Mouse (Mus musculus): ENCODE data around the gene Serpina9. TPM values are rescaled to one million over a fixed set of nuclear protein-coding genes. Genes with fewer than 3 reads are reported as not detected.

Gene Serpina9
- total RNA-seq, 1 experiment: 0.18 TPM

DNA sequence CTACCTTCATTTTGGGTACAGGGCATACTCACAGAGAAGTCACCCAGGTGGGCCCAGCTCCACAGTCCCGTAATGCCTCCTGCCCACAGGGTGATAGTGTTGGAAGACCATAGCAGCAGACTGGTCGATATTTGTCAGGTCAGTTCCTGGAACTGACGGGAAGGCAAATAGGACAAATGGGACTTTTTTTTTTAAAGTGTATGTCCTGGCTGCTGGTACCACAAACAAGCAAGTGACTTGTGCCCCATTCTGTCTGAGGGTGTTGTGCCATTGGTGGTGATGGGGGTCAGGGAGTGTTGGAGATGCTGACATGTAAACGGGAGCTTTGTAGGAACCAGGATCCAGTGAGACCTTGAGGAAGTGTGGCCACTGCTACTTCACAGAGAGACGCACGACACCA is 23.7 kb downstream of the Serpina9 start, which contains the start of gene Serpina11:
Serpina11 (minus strand) TSS at position 101 of the 400 bp plus-strand sequence.
- no peaks in the 10 kb centered on the region for H3K9me3 ChIP-seq (ENCODE audit: control insufficient read depth, insufficient read depth, low read depth, low read length)
- no peak within 1 kb of the TSS for H3K27ac ChIP-seq (ENCODE audit: insufficient read depth, low read depth, low read length, poor library complexity, severe bottlenecking)
- in situ Hi-C loops (cut with MboI; ENCODE audit: low sequenced_read_pairs in 2 of 2, unreplicated experiment in 2 of 2): loop anchor here in 1 of 2 experiments (10.0 kb wide), 1 partner anchor 425 kb away; no protein-coding TSS in a partner anchor
- H3K4me3 ChIP-seq (ENCODE audit: insufficient read depth in 1 of 2, low read depth in 1 of 2, low read length in 2 of 2, poor library complexity in 1 of 2, severe bottlenecking in 1 of 2): no peak within 1 kb of the TSS
- H3K36me3 ChIP-seq (ENCODE audit: control insufficient read depth, insufficient read depth, low read length, poor library complexity, severe bottlenecking): no peaks in the 10 kb centered on the region
- no peaks in the 10 kb centered on the region for H3K4me1 ChIP-seq (ENCODE audit: control insufficient read depth in 2 of 2, insufficient read depth in 2 of 2, low read length in 2 of 2, poor library complexity in 1 of 2)
- no peak within 1 kb of the TSS for H3K9ac ChIP-seq (ENCODE audit: insufficient read depth, low read depth, low read length, poor library complexity, severe bottlenecking)
- no peak for TF ChIP-seq CHD2 (IDR thresholded peaks at IDR 0.05; ENCODE audit: low read depth, low read length)
- no peak for TF ChIP-seq HCFC1 (IDR thresholded peaks at IDR 0.05; ENCODE audit: borderline replicate concordance, insufficient read depth, low read length)
- no peak for TF ChIP-seq ZC3H11A (IDR thresholded peaks at IDR 0.05; ENCODE audit: borderline replicate concordance, low read depth, low read length)
- no peak for TF ChIP-seq ZNF384 (IDR thresholded peaks at IDR 0.05; ENCODE audit: low read depth, low read length)
- TF ChIP-seq MAFK (IDR thresholded peaks at IDR 0.05; ENCODE audit: insufficient read depth, low read depth, low read length): no peak
- DNase-seq (ENCODE audit: low read depth, low spot score): no peak

DNA sequence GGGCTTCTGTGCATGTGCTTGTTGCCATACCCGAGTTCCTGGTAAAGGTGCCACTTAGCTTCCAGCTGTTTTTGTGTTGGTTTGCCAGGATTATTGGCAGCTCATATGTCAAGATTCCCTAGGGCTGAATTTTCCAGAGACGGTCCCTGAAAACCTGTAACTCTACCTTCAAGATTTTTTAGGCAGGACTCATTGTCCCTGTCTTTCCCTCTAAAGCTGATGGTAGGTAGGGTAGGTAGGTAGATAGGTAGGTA is 24.1 kb downstream of the Serpina9 start:
- Histone ChIP-seq H3K4me1 (ENCODE audit: control insufficient read depth in 2 of 2, insufficient read depth in 2 of 2, low read length in 2 of 2, poor library complexity in 1 of 2) (no peaks in the 10 kb centered on the region), H3K36me3 (ENCODE audit: control insufficient read depth, insufficient read depth, low read length, poor library complexity, severe bottlenecking) (no peaks in the 10 kb centered on the region), H3K9me3 (ENCODE audit: control insufficient read depth, insufficient read depth, low read depth, low read length) (no peaks in the 10 kb centered on the region), H3K4me3 (ENCODE audit: insufficient read depth in 1 of 2, low read depth in 1 of 2, low read length in 2 of 2, poor library complexity in 1 of 2, severe bottlenecking in 1 of 2) (no peak overlapping the region), H3K27ac (ENCODE audit: insufficient read depth, low read depth, low read length, poor library complexity, severe bottlenecking) (no peak overlapping the region), H3K9ac (ENCODE audit: insufficient read depth, low read depth, low read length, poor library complexity, severe bottlenecking) (no peak overlapping the region)
- in situ Hi-C loops (cut with MboI; ENCODE audit: low sequenced_read_pairs in 2 of 2, unreplicated experiment in 2 of 2): no loop called here
- no peak for DNase-seq (ENCODE audit: low read depth, low spot score)
- TF ChIP-seq HCFC1 (IDR thresholded peaks at IDR 0.05; ENCODE audit: borderline replicate concordance, insufficient read depth, low read length) (no peak), MAFK (IDR thresholded peaks at IDR 0.05; ENCODE audit: insufficient read depth, low read depth, low read length) (no peak), CHD2 (IDR thresholded peaks at IDR 0.05; ENCODE audit: low read depth, low read length) (no peak), ZNF384 (IDR thresholded peaks at IDR 0.05; ENCODE audit: low read depth, low read length) (no peak), ZC3H11A (IDR thresholded peaks at IDR 0.05; ENCODE audit: borderline replicate concordance, low read depth, low read length) (no peak)

DNA sequence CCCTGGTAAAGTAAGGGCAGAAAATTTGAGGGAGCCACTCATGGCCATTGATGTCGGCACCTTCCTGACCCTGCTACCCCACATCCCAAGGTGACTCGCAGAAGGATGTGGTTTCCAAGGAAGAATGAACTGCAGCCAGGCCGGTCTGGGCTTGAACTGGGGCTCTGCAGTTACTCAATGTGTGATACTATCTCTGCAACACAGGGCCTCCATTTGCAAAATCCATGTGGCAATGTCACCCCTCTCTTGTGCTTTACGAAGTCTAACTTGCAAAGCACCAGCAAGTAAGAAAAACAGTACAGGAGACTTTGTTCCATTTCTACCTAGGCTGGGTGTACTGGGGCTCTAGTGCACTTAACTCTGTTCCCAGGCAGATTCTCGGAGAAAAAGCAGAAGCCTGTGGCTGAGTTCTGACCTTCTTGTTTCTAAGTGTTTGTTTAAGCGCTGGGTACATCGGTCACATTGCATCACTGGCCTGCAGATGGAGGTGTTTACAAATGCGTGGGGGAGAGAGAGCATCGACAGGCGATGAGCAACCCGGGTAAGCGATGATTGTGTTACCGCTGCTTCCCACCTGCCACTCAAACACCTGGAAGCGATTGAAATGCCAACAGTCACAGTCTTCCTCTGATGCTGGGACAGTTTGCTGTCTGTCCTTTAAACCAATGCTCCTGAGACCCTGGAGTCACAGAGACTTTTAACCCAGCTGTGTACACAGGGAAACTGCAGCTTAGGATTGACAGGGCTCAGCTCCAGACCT is 24.6 kb downstream of the Serpina9 start:
- H3K9me3 ChIP-seq (ENCODE audit: control insufficient read depth, insufficient read depth, low read depth, low read length): no peaks in the 10 kb centered on the region
- no peak for TF ChIP-seq ZNF384 (IDR thresholded peaks at IDR 0.05; ENCODE audit: low read depth, low read length)
- no peak for TF ChIP-seq MAFK (IDR thresholded peaks at IDR 0.05; ENCODE audit: insufficient read depth, low read depth, low read length)
- no peak for TF ChIP-seq HCFC1 (IDR thresholded peaks at IDR 0.05; ENCODE audit: borderline replicate concordance, insufficient read depth, low read length)
- TF ChIP-seq ZC3H11A (IDR thresholded peaks at IDR 0.05; ENCODE audit: borderline replicate concordance, low read depth, low read length): no peak
- no peak for TF ChIP-seq CHD2 (IDR thresholded peaks at IDR 0.05; ENCODE audit: low read depth, low read length)
- in situ Hi-C loops (cut with MboI; ENCODE audit: low sequenced_read_pairs in 2 of 2, unreplicated experiment in 2 of 2): no loop called here
- no peak overlapping the region for H3K9ac ChIP-seq (ENCODE audit: insufficient read depth, low read depth, low read length, poor library complexity, severe bottlenecking)
- no peaks in the 10 kb centered on the region for H3K36me3 ChIP-seq (ENCODE audit: control insufficient read depth, insufficient read depth, low read length, poor library complexity, severe bottlenecking)
- H3K27ac ChIP-seq (ENCODE audit: insufficient read depth, low read depth, low read length, poor library complexity, severe bottlenecking): no peak overlapping the region
- no peak for DNase-seq (ENCODE audit: low read depth, low spot score)
- H3K4me1 ChIP-seq (ENCODE audit: control insufficient read depth in 2 of 2, insufficient read depth in 2 of 2, low read length in 2 of 2, poor library complexity in 1 of 2): no peaks in the 10 kb centered on the region
- no peak overlapping the region for H3K4me3 ChIP-seq (ENCODE audit: insufficient read depth in 1 of 2, low read depth in 1 of 2, low read length in 2 of 2, poor library complexity in 1 of 2, severe bottlenecking in 1 of 2)

DNA sequence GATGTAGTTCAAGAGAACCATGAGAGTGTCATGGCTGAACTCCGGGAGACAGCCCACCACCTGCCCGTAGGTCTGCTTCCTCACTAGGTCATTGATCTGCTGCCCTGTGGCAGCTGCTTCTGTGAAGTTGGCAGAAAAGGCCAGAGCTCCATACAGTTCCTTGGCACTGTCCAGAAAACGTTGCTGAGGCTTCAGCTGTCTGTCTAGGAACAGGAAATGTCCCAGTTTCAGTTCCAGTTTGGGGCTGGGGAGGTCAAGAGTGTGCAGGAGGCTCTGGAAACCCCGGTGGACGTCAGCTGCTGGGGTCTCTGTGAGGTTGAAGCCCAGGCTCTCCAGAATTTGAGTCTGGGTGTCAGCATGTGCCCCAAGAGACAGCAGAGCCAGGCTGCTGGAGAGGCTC is 27.7 kb downstream of the Serpina9 start:
- Histone ChIP-seq H3K9ac (ENCODE audit: insufficient read depth, low read depth, low read length, poor library complexity, severe bottlenecking) (no peak overlapping the region), H3K4me3 (ENCODE audit: insufficient read depth in 1 of 2, low read depth in 1 of 2, low read length in 2 of 2, poor library complexity in 1 of 2, severe bottlenecking in 1 of 2) (no peak overlapping the region), H3K36me3 (ENCODE audit: control insufficient read depth, insufficient read depth, low read length, poor library complexity, severe bottlenecking) (no peaks in the 10 kb centered on the region), H3K9me3 (ENCODE audit: control insufficient read depth, insufficient read depth, low read depth, low read length) (no peaks in the 10 kb centered on the region), H3K4me1 (ENCODE audit: control insufficient read depth in 2 of 2, insufficient read depth in 2 of 2, low read length in 2 of 2, poor library complexity in 1 of 2) (no peaks in the 10 kb centered on the region), H3K27ac (ENCODE audit: insufficient read depth, low read depth, low read length, poor library complexity, severe bottlenecking) (no peak overlapping the region)
- in situ Hi-C loops (cut with MboI; ENCODE audit: low sequenced_read_pairs in 2 of 2, unreplicated experiment in 2 of 2): no loop called here
- no peak for DNase-seq (ENCODE audit: low read depth, low spot score)
- TF ChIP-seq CHD2 (IDR thresholded peaks at IDR 0.05; ENCODE audit: low read depth, low read length) (no peak), MAFK (IDR thresholded peaks at IDR 0.05; ENCODE audit: insufficient read depth, low read depth, low read length) (no peak), ZNF384 (IDR thresholded peaks at IDR 0.05; ENCODE audit: low read depth, low read length) (no peak), HCFC1 (IDR thresholded peaks at IDR 0.05; ENCODE audit: borderline replicate concordance, insufficient read depth, low read length) (no peak), ZC3H11A (IDR thresholded peaks at IDR 0.05; ENCODE audit: borderline replicate concordance, low read depth, low read length) (no peak)

Data from ES-E14 (cell line).